Mouse (Mus musculus) lung, postnatal 0 days (tissue): ENCODE data around the gene Mmp21.

Source experiments
- CTCF ChIP-seq: IDR thresholded peaks from 2 replicates; pipeline ENCODE4 v1.5.1; 2016; ENCODE audit warnings: antibody characterized with exemption, mild to moderate bottlenecking
- EP300 ChIP-seq: IDR thresholded peaks from 2 replicates; pipeline ENCODE4 v1.6.1; 2016; ENCODE audit warnings: antibody characterized with exemption, mild to moderate bottlenecking, control low read depth

GRCm38 (mm10) chr7:133638821-133639220 lies 41.0 kb downstream of the Mmp21 start:
- TF ChIP-seq CTCF = no peak
- TF ChIP-seq EP300 = no peak
